Mouse (Mus musculus) heart, postnatal 0 days (tissue): ENCODE results near the gene Nampt. TPM values are rescaled to one million over a fixed set of nuclear protein-coding genes. Genes with fewer than 3 reads are reported as not detected.

Experiments
- ATAC-seq: fragments of 200-750 bp; cut with Nextera tagmentation; 2 replicates; pipeline ENCODE4 v1.8.0; 2017; ENCODE audit warnings: low read depth, moderate number of reproducible peaks, moderate library complexity; ENCODE audit not compliant: insufficient read depth
- DNase-seq: peaks from one replicate; pipeline ENCODE4 v3.0.0-alpha.2; 2016; ENCODE audit warnings: low spot score
- H3K27ac ChIP-seq: fragments of 300-500 bp; sonication (generic); 2 replicates; pipeline ENCODE4 v1.5.1; 2014; ENCODE audit warnings: low read depth, mild to moderate bottlenecking
- H3K27me3 ChIP-seq: fragments of 300-500 bp; sonication (generic); 2 replicates; pipeline ENCODE4 v1.6.1; 2014; ENCODE audit warnings: low read length, mixed read lengths; ENCODE audit not compliant: control insufficient read depth, insufficient read depth
- H3K36me3 ChIP-seq: fragments of 300-500 bp; sonication (generic); replicated peaks from 2 replicates; pipeline ENCODE4 v1.6.1; 2014; ENCODE audit warnings: low read length, mixed read lengths; ENCODE audit not compliant: control insufficient read depth, insufficient read depth
- H3K4me1 ChIP-seq: fragments of 300-500 bp; sonication (generic); 2 replicates; pipeline ENCODE4 v1.6.1; 2014; ENCODE audit warnings: antibody characterized with exemption; ENCODE audit not compliant: control insufficient read depth, insufficient read depth
- H3K4me2 ChIP-seq: fragments of 300-500 bp; sonication (generic); 2 replicates; pipeline ENCODE4 v1.6.1; 2014; ENCODE audit warnings: low read depth, mild to moderate bottlenecking, low read length, moderate library complexity
- H3K4me3 ChIP-seq: fragments of 300-500 bp; sonication (generic); 2 replicates; pipeline ENCODE4 v1.5.1; 2014; ENCODE audit warnings: low read depth, low read length
- H3K9ac ChIP-seq: fragments of 300-500 bp; sonication (generic); replicated peaks from 2 replicates; pipeline ENCODE4 v1.6.1; 2014; ENCODE audit warnings: low read depth, low read length, mixed read lengths
- H3K9me3 ChIP-seq: fragments of 300-500 bp; sonication (generic); replicated peaks from 2 replicates; pipeline ENCODE4 v1.6.1; 2016; ENCODE audit warnings: low read length; ENCODE audit not compliant: control insufficient read depth
- CTCF ChIP-seq: IDR thresholded peaks from 2 replicates; pipeline ENCODE4 v1.5.1; 2016; ENCODE audit warnings: antibody characterized with exemption, control low read depth, low read depth
- EP300 ChIP-seq: IDR thresholded peaks from 2 replicates; pipeline ENCODE4 v1.6.1; 2016; ENCODE audit warnings: antibody characterized with exemption, low read depth
- WGBS: fragments of 180-500 bp; shearing (Covaris S2); extraction: QIAGEN DNeasy Blood & Tissue Kit; methylation state at CpG from one replicate; pipeline ENCODE4 v1.1.7; 2014; 5-methylcytosine and 5-hydroxymethylcytosine counted together
- polyA plus RNA-seq: library from polyadenylated mRNA; unstranded; fragments of >200 nt; fragmentation: Nextera tagmentation; extraction: Ambion mirVana; gene quantifications from 2 replicates; pipeline ENCODE4 v1.2.1, GENCODE M21; 2015
- total RNA-seq: library from RNA; depleted of rRNA; stranded (reverse); fragments of >200 nt; gene quantifications from 2 replicates; pipeline ENCODE4 v1.2.3, GENCODE M21; 2014; ENCODE audit warnings: low replicate concordance; rRNA removed

Gene Nampt
- total RNA-seq (21.9 and 22.2 TPM in 2 replicates), polyA plus RNA-seq (13.7 and 15.5 TPM in 2 replicates)

GRCm38 (mm10) chr12:32819416-32819815 is at the start of gene Nampt:
Gene Nampt, plus strand, starts transcription at chr12:32819545.
- DNase-seq (peak; percentile 27), ATAC-seq (no peak)
- 0 out of 2 replicates have a peak, but pooled peaks cover 3% of the 10 kb centered on the region for H3K4me1 ChIP-seq
- H3K4me2 ChIP-seq = peak within 1 kb of the TSS; percentile 75
- no peaks in the 10 kb centered on the region for H3K27me3 ChIP-seq
- peak within 1 kb of the TSS; percentile 91 for H3K4me3 ChIP-seq
- peak within 1 kb of the TSS; percentile 88 for H3K27ac ChIP-seq
- no peaks in the 10 kb centered on the region for H3K9me3 ChIP-seq
- peak within 1 kb of the TSS; percentile 74 for H3K9ac ChIP-seq
- 7% methylated on average over 5 of the region's 5 CpGs for WGBS
- TF ChIP-seq EP300 (no peak), CTCF (no peak)
- H3K36me3 ChIP-seq = no peaks in the 10 kb centered on the region

GRCm38 (mm10) chr12:32770766-32771165 is 48.6 kb upstream of the Nampt start:
- no peak for TF ChIP-seq CTCF
- TF ChIP-seq EP300 = no peak
- no peak overlapping the region for H3K4me2 ChIP-seq
- no peak overlapping the region for H3K27ac ChIP-seq

GRCm38 (mm10) chr12:32774592-32774991 is 44.8 kb upstream of the Nampt start:
- no peaks in the 10 kb centered on the region for H3K4me1 ChIP-seq
- WGBS = 77% methylated on average over 5 of the region's 5 CpGs
- no peaks in the 10 kb centered on the region for H3K27me3 ChIP-seq

More at GRCm38 (mm10) chr12:32770766-32771165, 48.6 kb upstream of the Nampt start:
- ATAC-seq (no peak), DNase-seq (no peak)
- Histone ChIP-seq H3K9me3 (no peaks in the 10 kb centered on the region), H3K4me3 (no peak overlapping the region), H3K4me1 (peaks cover 25% of the 10 kb centered on the region), H3K27me3 (no peaks in the 10 kb centered on the region), H3K9ac (no peak overlapping the region), H3K36me3 (no peaks in the 10 kb centered on the region)
- WGBS = 70% methylated on average over 4 of the region's 4 CpGs

GRCm38 (mm10) chr12:32789092-32789491 is 30.3 kb upstream of the Nampt start:
- peaks cover 8% of the 10 kb centered on the region for H3K4me1 ChIP-seq
- peak overlapping the region; percentile 49; the same call in 1 of the 2 replicates for H3K27ac ChIP-seq
- H3K27me3 ChIP-seq = no peaks in the 10 kb centered on the region
- DNase-seq = peak; percentile 89
- no peaks in the 10 kb centered on the region for H3K36me3 ChIP-seq
- peak overlapping the region; percentile 12; the same call in 1 of the 2 replicates for H3K4me2 ChIP-seq
- WGBS = 10% methylated on average over 3 of the region's 3 CpGs
- peak; percentile 92 for TF ChIP-seq EP300
- TF ChIP-seq CTCF = no peak
- no peak overlapping the region for H3K9ac ChIP-seq
- H3K4me3 ChIP-seq = no peak overlapping the region
- ATAC-seq = peak; percentile 91
- H3K9me3 ChIP-seq = no peaks in the 10 kb centered on the region

More at GRCm38 (mm10) chr12:32774592-32774991, 44.8 kb upstream of the Nampt start:
- Histone ChIP-seq H3K9me3 (no peaks in the 10 kb centered on the region), H3K9ac (no peak overlapping the region), H3K4me3 (no peak overlapping the region), H3K36me3 (no peaks in the 10 kb centered on the region), H3K4me2 (no peak overlapping the region), H3K27ac (no peak overlapping the region)
- DNase-seq (no peak), ATAC-seq (no peak)
- TF ChIP-seq EP300 (no peak), CTCF (no peak)

- ATAC-seq = no peak
- H3K4me1 ChIP-seq = no peaks in the 10 kb centered on the region
- WGBS = 63% methylated on average over 8 of the region's 8 CpGs
- no peak overlapping the region for H3K4me3 ChIP-seq
- no peak for DNase-seq
- H3K27me3 ChIP-seq = no peaks in the 10 kb centered on the region
- H3K27ac ChIP-seq = no peak overlapping the region
- H3K9ac ChIP-seq = no peak overlapping the region
- no peaks in the 10 kb centered on the region for H3K9me3 ChIP-seq
- TF ChIP-seq CTCF (no peak), EP300 (no peak)
- H3K4me2 ChIP-seq = no peak overlapping the region
- no peaks in the 10 kb centered on the region for H3K36me3 ChIP-seq
Observed at GRCm38 (mm10) chr12:32795765-32796471, 23.4 kb upstream of the Nampt start.
